Mouse (Mus musculus) ES-E14 (cell line): Measurements from ENCODE around the gene Bicra. TPM values are rescaled to one million over a fixed set of nuclear protein-coding genes. Genes with fewer than 3 reads are reported as not detected.
A peak's percentile ranks its signal among the peaks of the same experiment; 100 is the strongest.

ENCODE experiments used
- DNase-seq: peaks from one replicate; pipeline ENCODE4 v3.0.0-alpha.2; 2013; ENCODE audit warnings: low read depth, low spot score
- H3K27ac ChIP-seq: 2 replicates; pipeline ENCODE4 v1.5.1; 2012; ENCODE audit warnings: low read depth, mild to moderate bottlenecking, low read length, moderate library complexity, mixed read lengths; ENCODE audit not compliant: poor library complexity, insufficient read depth, severe bottlenecking
- H3K36me3 ChIP-seq: 2 replicates; pipeline ENCODE4 v1.6.1; 2012; ENCODE audit warnings: mild to moderate bottlenecking, low read length, moderate library complexity, mixed read lengths; ENCODE audit not compliant: control insufficient read depth, poor library complexity, insufficient read depth, severe bottlenecking
- H3K4me1 ChIP-seq, 2 experiments: fragments of 150-350 bp in 1 of 2; sonication (generic) in 1 of 2; 2 replicates each; pipeline ENCODE4 v1.6.1; 2012; ENCODE audit warnings: low read length in 2 of 2, mild to moderate bottlenecking in 1 of 2, mixed read lengths in 1 of 2; ENCODE audit not compliant: control insufficient read depth in 2 of 2, insufficient read depth in 2 of 2, poor library complexity in 1 of 2
- H3K4me3 ChIP-seq, 2 experiments: fragments of 150-350 bp in 1 of 2; sonication (generic) in 1 of 2; 2 replicates each; pipeline ENCODE4 v1.5.1; 2012; ENCODE audit warnings: low read length in 2 of 2, low read depth in 1 of 2, mild to moderate bottlenecking in 1 of 2, mixed read lengths in 1 of 2; ENCODE audit not compliant: insufficient read depth in 1 of 2, poor library complexity in 1 of 2, severe bottlenecking in 1 of 2
- H3K9ac ChIP-seq: 2 replicates; pipeline ENCODE4 v1.6.1; 2012; ENCODE audit warnings: low read depth, mild to moderate bottlenecking, low read length, mixed read lengths; ENCODE audit not compliant: poor library complexity, insufficient read depth, severe bottlenecking
- H3K9me3 ChIP-seq: fragments of 150-350 bp; sonication (generic); 2 replicates; pipeline ENCODE4 v1.6.1; 2012; ENCODE audit warnings: low read depth, mild to moderate bottlenecking, low read length; ENCODE audit not compliant: control insufficient read depth, insufficient read depth
- CHD2 ChIP-seq: IDR thresholded peaks from 2 replicates; pipeline ENCODE4 v1.6.1; 2014; ENCODE audit warnings: mild to moderate bottlenecking, low read depth, low read length, inconsistent platforms
- HCFC1 ChIP-seq: IDR thresholded peaks from 2 replicates; pipeline ENCODE4 v1.6.1; 2012; ENCODE audit warnings: low read length, inconsistent platforms, borderline replicate concordance; ENCODE audit not compliant: insufficient read depth
- MAFK ChIP-seq: IDR thresholded peaks from 2 replicates; pipeline ENCODE4 v1.6.1; 2014; ENCODE audit warnings: mild to moderate bottlenecking, low read depth, low read length, inconsistent platforms; ENCODE audit not compliant: insufficient read depth
- ZC3H11A ChIP-seq: IDR thresholded peaks from 2 replicates; pipeline ENCODE4 v1.6.1; 2012; ENCODE audit warnings: low read depth, mild to moderate bottlenecking, inconsistent platforms, low read length, borderline replicate concordance
- ZNF384 ChIP-seq: IDR thresholded peaks from 2 replicates; pipeline ENCODE4 v1.6.1; 2012; ENCODE audit warnings: low read depth, low read length, inconsistent platforms
- in situ Hi-C, 2 experiments: fragments of 600-800 bp; cut with MboI; formaldehyde crosslinking; loops; one replicate each; pipeline ENCODE4 v1.15.1; 2025; ENCODE audit warnings: low sequenced_read_pairs in 2 of 2, inconsistent platforms in 1 of 2; ENCODE audit not compliant: unreplicated experiment in 2 of 2
- total RNA-seq: library from RNA; depleted of rRNA; stranded (reverse); fragments of 300-350 nt; gene quantifications from 2 replicates; pipeline ENCODE4 v1.2.3, GENCODE M21; 2012

Bicra gene
- total RNA-seq, 1 experiment: 3.6 TPM

DNA sequence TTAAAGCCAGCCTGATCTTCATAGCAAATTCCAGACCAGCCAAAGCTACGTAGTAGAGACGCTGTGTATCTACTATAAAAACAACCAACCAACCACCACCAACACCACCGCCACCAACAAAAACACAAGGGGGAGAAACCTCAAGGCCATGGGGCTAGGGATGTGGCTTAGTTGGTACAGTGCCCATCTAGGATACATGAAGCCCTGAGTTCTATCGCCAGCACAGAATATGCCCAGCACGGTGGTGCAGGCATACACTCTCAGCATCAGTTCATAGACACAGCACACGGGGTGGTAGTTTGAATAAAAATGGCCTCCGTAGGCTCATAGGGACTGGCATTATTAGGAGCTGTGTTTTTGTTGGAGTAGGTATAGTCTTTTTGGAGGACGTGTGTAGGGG, 79.4 kb downstream of the Bicra start:
- no peak overlapping the region for H3K4me3 ChIP-seq
- H3K27ac ChIP-seq: no peak overlapping the region
- H3K9me3 ChIP-seq: no peaks in the 10 kb centered on the region
- no peaks in the 10 kb centered on the region for H3K36me3 ChIP-seq
- no peak for TF ChIP-seq CHD2
- TF ChIP-seq HCFC1: no peak
- TF ChIP-seq MAFK: no peak
- no peak for TF ChIP-seq ZC3H11A
- no peak for TF ChIP-seq ZNF384
- no peak overlapping the region for H3K9ac ChIP-seq
- in situ Hi-C loops: loop anchor here in 1 of 2 experiments (25.0 kb wide), 2 partner anchors 169 to 294 kb away; partner anchors contain the start of genes C5ar1, Inafm1 and Slc8a2
- peaks cover 2 to 15% of the 10 kb centered on the region in 2 experiments; a peak in 1 of 4 replicates for H3K4me1 ChIP-seq
- DNase-seq: no peak

- H3K4me3 ChIP-seq: peak within 1 kb of the TSS; percentile 56 to 65
- TF ChIP-seq ZNF384 (no peak), HCFC1 (0 out of 2 replicates have a peak, but pooled peaks have one; percentile 27)
- in situ Hi-C loops: loop anchor here in 1 of 2 experiments (25.0 kb wide), 2 partner anchors 170 to 295 kb away; partner anchors contain the start of genes C5ar1, Inafm1 and Slc8a2
- H3K27ac ChIP-seq: no peak within 1 kb of the TSS
- H3K36me3 ChIP-seq: no peaks in the 10 kb centered on the region
- peaks cover 0 to 21% of the 10 kb centered on the region in 2 experiments; a peak in 2 of 4 replicates for H3K4me1 ChIP-seq
- DNase-seq: no peak
- no peaks in the 10 kb centered on the region for H3K9me3 ChIP-seq
- H3K9ac ChIP-seq: peak within 1 kb of the TSS; percentile 58
These were observed 80.4 kb downstream of the Bicra start, which contains the start of gene Ehd2 for GRCm38 (mm10) chr7:15967312-15967711. Gene Ehd2, minus strand, starts transcription at chr7:15967567.

DNA sequence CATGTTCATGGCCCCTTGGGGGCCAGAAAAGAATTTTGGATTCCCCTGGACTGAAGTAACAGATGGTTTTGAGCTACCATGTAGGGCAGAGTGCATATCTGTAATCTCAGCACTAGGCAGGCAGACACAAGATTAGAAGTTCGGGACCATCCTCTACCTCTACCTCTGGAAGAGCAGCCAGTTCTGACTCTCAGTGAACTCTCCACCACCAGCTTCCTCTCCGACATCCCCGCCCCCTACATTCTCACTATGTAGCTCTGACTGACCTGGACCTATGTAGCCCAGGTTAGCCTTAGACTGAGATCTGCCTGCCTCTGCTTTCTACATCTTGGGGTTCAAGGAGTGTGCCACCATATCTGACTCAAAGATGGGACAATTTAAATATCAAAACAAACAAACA, 81.2 kb downstream of the Bicra start:
- H3K9me3 ChIP-seq: no peaks in the 10 kb centered on the region
- no peak overlapping the region for H3K9ac ChIP-seq
- in situ Hi-C loops: loop anchor here in 1 of 2 experiments (25.0 kb wide), 2 partner anchors 171 to 296 kb away; partner anchors contain the start of genes C5ar1, Inafm1 and Slc8a2
- TF ChIP-seq MAFK: no peak
- H3K36me3 ChIP-seq: no peaks in the 10 kb centered on the region
- no peak for DNase-seq
- H3K27ac ChIP-seq: no peak overlapping the region
- H3K4me3 ChIP-seq: no peak overlapping the region
- peaks cover 0 to 20% of the 10 kb centered on the region in 2 experiments; a peak in 2 of 4 replicates for H3K4me1 ChIP-seq

DNA sequence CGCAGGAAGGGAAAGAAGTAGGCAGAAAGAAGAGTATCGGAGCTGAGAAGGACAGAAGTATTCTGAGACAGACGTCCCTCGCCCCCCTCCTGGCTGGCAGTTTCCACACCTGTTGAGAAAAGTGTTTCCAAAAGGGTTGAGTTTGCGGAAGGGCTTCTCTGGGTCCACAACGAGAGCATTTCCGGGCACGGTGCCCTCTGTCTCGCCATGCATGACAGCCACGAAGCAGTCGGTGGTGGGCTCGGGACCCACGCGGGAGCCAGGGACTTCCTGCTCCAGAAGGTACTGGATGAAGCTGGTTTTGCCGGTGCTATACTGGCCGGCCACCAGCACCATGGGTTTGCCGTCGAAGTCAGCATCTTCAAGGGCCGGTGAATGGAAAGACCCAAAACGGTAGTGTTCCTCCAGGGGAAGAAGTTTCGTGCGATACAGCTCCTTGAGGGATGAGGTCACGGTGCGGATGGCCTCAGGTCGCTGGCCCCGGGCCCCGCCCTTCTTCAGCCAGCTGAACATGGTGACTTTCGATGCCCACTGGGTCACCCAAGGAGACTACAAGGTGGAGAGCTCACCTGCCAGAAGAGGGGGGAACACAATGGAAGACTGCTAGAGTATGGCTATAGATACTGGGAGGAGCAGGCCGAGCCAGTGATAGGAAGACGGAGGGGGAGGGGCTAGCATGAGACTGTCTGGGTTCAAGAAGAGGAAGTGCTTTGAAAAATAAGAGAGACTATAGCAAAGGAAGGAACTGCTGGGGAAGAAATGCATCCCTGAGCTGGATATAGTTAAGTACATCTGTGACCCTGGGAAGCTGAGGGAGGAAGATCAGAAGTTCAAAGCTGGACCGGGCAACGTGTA, 83.7 kb downstream of the Bicra start:
- TF ChIP-seq HCFC1: no peak
- no peak for TF ChIP-seq MAFK
- no peak for TF ChIP-seq ZNF384
- no peak for TF ChIP-seq ZC3H11A
- no peak for TF ChIP-seq CHD2
- Histone ChIP-seq H3K9me3 (no peaks in the 10 kb centered on the region), H3K36me3 (no peaks in the 10 kb centered on the region), H3K4me1 (peaks cover 0 to 18% of the 10 kb centered on the region in 2 experiments; a peak in 2 of 4 replicates), H3K4me3 (no peak overlapping the region), H3K9ac (no peak overlapping the region), H3K27ac (no peak overlapping the region)
- in situ Hi-C loops: loop anchor here in 1 of 2 experiments (25.0 kb wide), 2 partner anchors 173 to 298 kb away; partner anchors contain the start of genes C5ar1, Inafm1 and Slc8a2
- DNase-seq: no peak
